Mouse (Mus musculus) ES-Bruce4 (cell line): ENCODE results near the gene Neurl1a.

Experiments used
- CTCF ChIP-seq: IDR thresholded peaks from one replicate; pipeline ENCODE4 v1.8.1; 2011; ENCODE audit warnings: low read depth, low read length
- EP300 ChIP-seq: IDR thresholded peaks from 2 replicates; pipeline ENCODE4 v1.6.1; 2011; ENCODE audit warnings: low read depth, low read length; ENCODE audit not compliant: insufficient read depth
- POLR2A ChIP-seq: IDR thresholded peaks from one replicate; pipeline ENCODE4 v1.8.1; 2011; ENCODE audit warnings: low read length; ENCODE audit not compliant: insufficient read depth

DNA sequence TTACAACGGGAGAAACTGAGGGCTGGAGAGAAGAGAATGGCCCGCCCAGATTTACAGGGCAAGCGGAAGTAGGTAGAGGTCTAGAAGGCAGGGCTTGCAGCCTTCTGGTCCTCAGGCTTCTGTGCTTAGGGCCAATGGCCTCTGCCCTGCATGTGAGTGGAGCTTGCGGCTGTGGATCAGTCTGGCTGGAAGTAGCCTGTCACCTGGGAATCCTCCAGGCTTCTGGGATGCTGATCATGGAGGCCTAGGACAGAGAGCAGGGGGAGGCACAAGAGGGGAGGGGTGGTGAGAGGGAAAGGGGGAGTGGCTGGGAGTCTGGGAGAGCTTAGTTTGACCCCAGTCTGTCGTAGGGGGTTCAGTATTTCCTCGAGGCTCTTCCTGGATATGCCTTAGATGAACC, 23.8 kb downstream of the Neurl1a start:
- TF ChIP-seq CTCF: no peak
- no peak for TF ChIP-seq POLR2A
- TF ChIP-seq EP300: no peak
